Mouse (Mus musculus) heart, postnatal 0 days (tissue): ENCODE measurements around the gene Zfp768.

ENCODE experiments used
- CTCF ChIP-seq: IDR thresholded peaks from 2 replicates; pipeline ENCODE4 v1.5.1; 2016; ENCODE audit warnings: antibody characterized with exemption, control low read depth, low read depth
- EP300 ChIP-seq: IDR thresholded peaks from 2 replicates; pipeline ENCODE4 v1.6.1; 2016; ENCODE audit warnings: antibody characterized with exemption, low read depth

- no peak for TF ChIP-seq EP300
- no peak for TF ChIP-seq CTCF
These were observed 37.0 kb downstream of the Zfp768 start for GRCm38 (mm10) chr7:127308431-127308830.
